Mouse (Mus musculus) testis, adult 2 months (tissue): Measurements from ENCODE around the gene Slc30a1.

Experiments
- CTCF ChIP-seq: fragments of 200-500 bp; IDR thresholded peaks from 2 replicates; pipeline ENCODE4 v1.5.1; 2012; ENCODE audit warnings: low read depth, mild to moderate bottlenecking, inconsistent platforms, low read length, moderate library complexity; ENCODE audit not compliant: control insufficient read depth, insufficient read depth, insufficient replicate concordance
- POLR2A ChIP-seq: fragments of 200-500 bp; IDR thresholded peaks from 2 replicates; pipeline ENCODE4 v1.6.1; 2012; ENCODE audit warnings: low read depth, mild to moderate bottlenecking, inconsistent platforms, low read length, moderate library complexity; ENCODE audit not compliant: control insufficient read depth

GRCm38 (mm10) chr1:191916876-191917275, 10.3 kb downstream of the Slc30a1 start:
- TF ChIP-seq CTCF (no peak), POLR2A (no peak)
